In the genomic region with DNA sequence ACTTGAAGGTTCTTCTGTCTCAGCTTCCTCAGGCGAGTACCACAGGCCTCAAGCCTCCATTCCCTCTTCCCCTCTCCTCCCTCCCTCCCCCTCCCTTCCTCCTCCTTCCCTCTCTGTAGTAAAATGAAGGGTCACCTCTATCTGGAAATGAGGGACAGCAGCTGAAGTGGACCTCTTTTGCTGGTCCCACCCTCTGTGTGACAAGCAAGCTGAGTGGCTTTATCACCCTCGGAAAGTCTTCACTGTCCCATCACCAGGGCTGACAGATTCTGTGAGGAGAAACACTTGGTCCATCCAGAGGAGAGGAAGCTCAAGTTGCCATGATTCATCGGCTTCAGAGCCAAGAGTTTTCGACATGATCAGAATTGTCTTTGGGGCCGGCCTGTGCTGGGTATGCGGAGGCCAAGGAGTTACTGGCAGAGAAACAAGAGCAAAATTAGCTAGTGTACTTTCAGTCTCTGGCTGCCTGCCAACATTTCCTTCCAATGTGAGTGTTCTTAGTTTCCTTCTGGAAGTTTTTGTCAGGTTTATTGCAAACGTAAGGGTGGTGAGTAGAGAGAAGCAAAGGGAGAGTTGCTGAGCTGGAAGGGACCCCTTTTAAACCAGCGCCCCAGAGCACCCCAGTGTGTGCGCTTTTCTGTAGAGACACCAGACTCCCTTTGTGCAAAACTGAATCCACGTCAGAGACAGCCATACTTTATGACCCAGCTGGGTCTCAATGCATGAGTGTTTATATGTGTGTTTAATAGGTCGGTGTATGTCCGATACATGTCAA, we compare ENCODE assay signal across 9 mouse cellular contexts.
A peak's percentile ranks its signal among the peaks of the same experiment; 100 is the strongest.
DNase-seq lines count a peak whose midpoint lies in the region; ATAC-seq and TF ChIP-seq lines count a peak whose summit lies in the region.
"Had no signal": no experiment of that assay in that cellular context is flagged by ENCODE, and none has a peak within 500 bp of the region (broad histone marks: within the 10 kb centered on the region; RNA-seq: fewer than 3 reads in every experiment).

No protein-coding gene starts in this region.

- peak; percentile 38 for DNase-seq in liver, adult 2 months (ENCODE audit: extremely low read depth, low read depth, low spot score)
- DNase-seq in frontal cortex, adult 2 months (ENCODE audit: extremely low spot score in 1 of 2, low spot score in 1 of 2) = peak; percentile 76 to 82
- DNase-seq in heart, postnatal 14 days = peak; percentile 82 to 83
- DNase-seq in layer of hippocampus, postnatal 14 days (ENCODE audit: low spot score in 2 of 2) = peak; percentile 66 to 81
- no peak for DNase-seq in embryo, embryonic 10 days (ENCODE audit: low spot score)
- DNase-seq in natural killer cell, adult 2 months (ENCODE audit: low spot score in 2 of 2) = no peak

- no peak overlapping the region for H3K4me3 ChIP-seq in liver, adult 2 months (ENCODE audit: insufficient read depth, low read depth, low read length)
- H3K4me3 ChIP-seq in liver, embryonic 12.5 days = no peak overlapping the region
- H3K4me3 ChIP-seq in neural tube, embryonic 14.5 days (ENCODE audit: low read depth, low read length) = no peak overlapping the region

- no peaks in the 10 kb centered on the region for H3K9me3 ChIP-seq in liver, embryonic 12.5 days (replicated peaks)
- H3K9me3 ChIP-seq in neural tube, embryonic 14.5 days (ENCODE audit: control insufficient read depth, low read length) = no peaks in the 10 kb centered on the region

- no peak for ATAC-seq in liver, embryonic 12.5 days
- ATAC-seq in neural tube, embryonic 14.5 days (ENCODE audit: low read depth) = peak; percentile 34; the same call in 1 of the 2 replicates

- H3K4me2 ChIP-seq in liver, embryonic 12.5 days = no peak overlapping the region
- H3K4me2 ChIP-seq in neural tube, embryonic 14.5 days (ENCODE audit: low read depth, low read length) = no peak overlapping the region

- no peaks in the 10 kb centered on the region for H3K79me2 ChIP-seq in liver, adult 2 months (ENCODE audit: control insufficient read depth, insufficient read depth, low read length)

- H3K36me3 ChIP-seq in liver, adult 2 months (ENCODE audit: control insufficient read depth, insufficient read depth, low read length) = no peaks in the 10 kb centered on the region
- no peaks in the 10 kb centered on the region for H3K36me3 ChIP-seq in liver, embryonic 12.5 days
- H3K36me3 ChIP-seq in neural tube, embryonic 14.5 days (ENCODE audit: control insufficient read depth, insufficient read depth, low read length) = no peaks in the 10 kb centered on the region

- H3K27me3 ChIP-seq in liver, adult 2 months (ENCODE audit: control insufficient read depth, insufficient read depth, low read length) = no peaks in the 10 kb centered on the region
- no peaks in the 10 kb centered on the region for H3K27me3 ChIP-seq in liver, embryonic 12.5 days (replicated peaks)
- no peaks in the 10 kb centered on the region for H3K27me3 ChIP-seq in neural tube, embryonic 14.5 days (ENCODE audit: control insufficient read depth, insufficient read depth, low read length)

- no peak for TF ChIP-seq CTCF in liver, adult 2 months (IDR thresholded peaks at IDR 0.05; ENCODE audit: low read depth, low read length)

- intact Hi-C loops in heart, postnatal 14 days (cut with DNase I) = loop anchor here (5.0 kb wide), 1 partner anchor 57 kb away; no protein-coding TSS in a partner anchor

- no peak overlapping the region for H3K9ac ChIP-seq in liver, adult 2 months (ENCODE audit: low read depth, low read length)
- no peak overlapping the region for H3K9ac ChIP-seq in liver, embryonic 12.5 days
- no peak overlapping the region for H3K9ac ChIP-seq in neural tube, embryonic 14.5 days (replicated peaks; ENCODE audit: low read depth, low read length)
- H3K9ac ChIP-seq: liver, embryonic 14.5 days had no signal

- TF ChIP-seq POLR2A in liver, adult 2 months (IDR thresholded peaks at IDR 0.05; ENCODE audit: extremely low read depth, insufficient read depth, low read length) = no peak

- H3K4me1 ChIP-seq in liver, adult 2 months (ENCODE audit: control insufficient read depth, insufficient read depth, low read length) = no peaks in the 10 kb centered on the region
- no peaks in the 10 kb centered on the region for H3K4me1 ChIP-seq in liver, embryonic 12.5 days
- peaks cover 4% of the 10 kb centered on the region; the same call in 1 of the 2 replicates for H3K4me1 ChIP-seq in neural tube, embryonic 14.5 days (ENCODE audit: control insufficient read depth, insufficient read depth, low read length)

- 60% methylated on average over 12 of the region's 12 CpGs for WGBS in liver, adult 2 months
- 65% methylated on average over 12 of the region's 12 CpGs for WGBS in liver, embryonic 12.5 days (ENCODE audit: insufficient replicate concordance)
- WGBS in neural tube, embryonic 14.5 days = 49% methylated on average over 12 of the region's 12 CpGs

- H3K27ac ChIP-seq in liver, adult 2 months (replicated peaks; ENCODE audit: insufficient read depth, low read depth, low read length) = no peak overlapping the region
- H3K27ac ChIP-seq in liver, embryonic 12.5 days = no peak overlapping the region; the same call in 1 of the 2 replicates
- 0 out of 2 replicates have a peak overlapping the region, but pooled peaks have one; percentile 22 for H3K27ac ChIP-seq in neural tube, embryonic 14.5 days (ENCODE audit: low read depth, low read length)
- H3K27ac ChIP-seq: liver, embryonic 14.5 days had no signal

Comparison
In these comparisons a context has a peak if more than half of its experiments do, and no peak if none do; other contexts are left out.
1. DNase-seq: peak in liver, adult 2 months (single experiment), frontal cortex, adult 2 months (2 of 2), heart, postnatal 14 days (2 of 2) and layer of hippocampus, postnatal 14 days (2 of 2); none in embryo, embryonic 10 days (single experiment) and natural killer cell, adult 2 months (0 of 2).